Mouse (Mus musculus): ENCODE results near the gene Fam187a. TPM values are rescaled to one million over a fixed set of nuclear protein-coding genes. Genes with fewer than 3 reads are reported as not detected.

Fam187a gene
- polyA plus RNA-seq, 1 experiment: 0.08 TPM

- DNase-seq (ENCODE audit: low read depth): no peak
Observed at GRCm38 (mm10) chr11:102894716-102895115, 9.7 kb downstream of the Fam187a start.

- DNase-seq (ENCODE audit: low read depth): no peak
Observed at GRCm38 (mm10) chr11:102895779-102896178, 10.8 kb downstream of the Fam187a start.

- no peak for DNase-seq (ENCODE audit: low read depth)
Observed at GRCm38 (mm10) chr11:102896641-102897040, 11.7 kb downstream of the Fam187a start.

GRCm38 (mm10) chr11:102898408-102898807, 13.4 kb downstream of the Fam187a start:
- no peak for DNase-seq (ENCODE audit: low read depth)

GRCm38 (mm10) chr11:102900763-102901162, 15.8 kb downstream of the Fam187a start, which contains the start of gene Gfap:
Gene Gfap, minus strand, starts transcription at chr11:102900912.
- no peak for DNase-seq (ENCODE audit: low read depth)

GRCm38 (mm10) chr11:102901199-102901598, 16.2 kb downstream of the Fam187a start:
- no peak for DNase-seq (ENCODE audit: low read depth)

GRCm38 (mm10) chr11:102902107-102902506, 17.1 kb downstream of the Fam187a start:
- no peak for DNase-seq (ENCODE audit: low read depth)

GRCm38 (mm10) chr11:102903654-102904053, 18.7 kb downstream of the Fam187a start:
- no peak for DNase-seq (ENCODE audit: low read depth)

GRCm38 (mm10) chr11:102911376-102911775, 26.4 kb downstream of the Fam187a start:
- DNase-seq (ENCODE audit: low read depth): no peak

GRCm38 (mm10) chr11:102915380-102915779, 30.4 kb downstream of the Fam187a start:
- DNase-seq (ENCODE audit: low read depth): no peak

GRCm38 (mm10) chr11:102918077-102918476, 33.1 kb downstream of the Fam187a start:
- DNase-seq (ENCODE audit: low read depth): no peak

GRCm38 (mm10) chr11:102921491-102921890, 36.5 kb downstream of the Fam187a start:
- no peak for DNase-seq (ENCODE audit: low read depth)

GRCm38 (mm10) chr11:102924557-102925350, 39.8 kb downstream of the Fam187a start, which contains the start of gene Kif18b:
Gene Kif18b, minus strand, starts transcription at chr11:102925124.
- peak; percentile 45 for DNase-seq (ENCODE audit: low read depth)

GRCm38 (mm10) chr11:102925351-102925717, 40.4 kb downstream of the Fam187a start:
- DNase-seq (ENCODE audit: low read depth): no peak

GRCm38 (mm10) chr11:102930672-102931071, 45.7 kb downstream of the Fam187a start:
- DNase-seq (ENCODE audit: low read depth): no peak

GRCm38 (mm10) chr11:102936272-102936671, 51.3 kb downstream of the Fam187a start:
- no peak for DNase-seq (ENCODE audit: low read depth)

Other genes with a start within 250 kb of the Fam187a start
- 0.23 TPM in 1 of 2 replicates, not detected in the other for gene Meioc, start 221.5 kb upstream of the Fam187a start, polyA plus RNA-seq (2012; rRNA removed)
- 6.8 and 7.0 TPM in 2 replicates for gene Ccdc43, start 187.4 kb upstream of the Fam187a start, polyA plus RNA-seq (2012; rRNA removed)
- gene Adam11, start 123.7 kb upstream of the Fam187a start, polyA plus RNA-seq (2012; rRNA removed): 3.9 and 4.1 TPM in 2 replicates
- 13.6 and 14.7 TPM in 2 replicates for gene Gjc1, start 65.5 kb upstream of the Fam187a start, polyA plus RNA-seq (2012; rRNA removed)
- 8.6 and 9.9 TPM in 2 replicates for gene Higd1b, start 49.3 kb upstream of the Fam187a start, polyA plus RNA-seq (2012; rRNA removed)
- 74.1 and 82.2 TPM in 2 replicates for gene Eftud2, start 4.2 kb upstream of the Fam187a start, polyA plus RNA-seq (2012; rRNA removed)
- 0.71 and 0.73 TPM in 2 replicates for gene Ccdc103, start 4.0 kb upstream of the Fam187a start, polyA plus RNA-seq (2012; rRNA removed)
- gene Gfap, start 15.7 kb downstream of the Fam187a start, polyA plus RNA-seq (2012; rRNA removed): 0.32 and 0.37 TPM in 2 replicates
- gene Kif18b, start 40.0 kb downstream of the Fam187a start, polyA plus RNA-seq (2012; rRNA removed): 1.2 TPM in 2 replicates
- gene C1ql1, start 61.5 kb downstream of the Fam187a start, polyA plus RNA-seq (2012; rRNA removed): 0.27 and 0.36 TPM in 2 replicates
- 43.3 and 60.0 TPM in 2 replicates for gene Nmt1, start 143.0 kb downstream of the Fam187a start, polyA plus RNA-seq (2012; rRNA removed)
- gene Dcakd, start 143.2 kb downstream of the Fam187a start, polyA plus RNA-seq (2012; rRNA removed): 58.6 and 61.1 TPM in 2 replicates
- gene Plcd3, start 216.5 kb downstream of the Fam187a start, polyA plus RNA-seq (2012; rRNA removed): 25.5 and 30.4 TPM in 2 replicates
- gene Acbd4, start 216.5 kb downstream of the Fam187a start, polyA plus RNA-seq (2012; rRNA removed): 92.7 and 113 TPM in 2 replicates
- gene Hexim1, start 231.1 kb downstream of the Fam187a start, polyA plus RNA-seq (2012; rRNA removed): 16.3 and 21.3 TPM in 2 replicates
- 6.9 and 7.8 TPM in 2 replicates for gene Hexim2, start 247.3 kb downstream of the Fam187a start, polyA plus RNA-seq (2012; rRNA removed)

Measured in gonadal fat pad, adult 2 months (tissue).